Mouse (Mus musculus): ENCODE measurements around the gene Gm49394.
A peak's percentile ranks its signal among the peaks of the same experiment; 100 is the strongest.

Gm49394 gene

DNA sequence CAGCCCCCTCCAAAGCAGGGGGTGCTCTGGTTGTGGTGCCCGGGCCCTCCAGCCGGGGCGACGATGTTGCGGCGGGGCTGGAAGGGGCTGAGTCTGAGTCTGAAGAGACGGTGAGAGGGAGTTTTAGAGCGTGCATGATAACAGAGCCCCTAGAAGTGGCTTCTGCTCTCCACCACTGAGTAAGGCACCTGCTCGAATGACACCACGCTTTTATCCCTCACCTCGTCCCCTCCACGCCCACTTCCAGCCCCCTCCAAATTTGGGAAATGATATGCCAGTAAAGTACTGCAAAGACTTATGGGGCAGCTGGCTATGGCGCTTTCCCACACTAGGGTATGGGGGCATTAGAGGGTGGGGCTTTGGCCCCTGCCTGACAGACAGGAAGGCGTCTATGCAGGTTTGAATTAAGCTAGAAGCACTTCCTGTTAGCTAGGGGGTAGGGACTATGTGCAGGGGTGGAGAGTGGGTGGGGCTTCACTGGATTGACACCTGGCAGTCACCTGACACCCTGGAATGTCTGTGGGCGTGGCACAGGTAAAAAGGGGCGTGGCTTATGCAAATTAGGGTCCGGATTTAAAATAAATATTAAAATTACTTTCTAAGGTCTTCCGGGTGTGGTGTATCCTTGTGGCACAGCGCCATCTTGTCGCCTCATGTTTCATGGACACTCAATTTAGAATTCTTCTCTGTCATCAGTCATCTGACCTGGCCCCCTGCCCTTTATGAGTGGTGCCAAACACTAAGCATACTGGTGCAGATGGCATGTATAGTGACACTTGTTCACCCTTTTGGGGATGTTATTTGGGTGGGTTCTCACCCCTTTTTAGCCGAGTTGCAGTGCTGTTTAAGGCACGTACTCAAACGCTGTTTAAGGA, at the start of gene Gm49394:
TSS of gene Gm49394 (minus strand) at position 192 of the 875 bp plus-strand sequence.
- DNase-seq = no peak

DNA sequence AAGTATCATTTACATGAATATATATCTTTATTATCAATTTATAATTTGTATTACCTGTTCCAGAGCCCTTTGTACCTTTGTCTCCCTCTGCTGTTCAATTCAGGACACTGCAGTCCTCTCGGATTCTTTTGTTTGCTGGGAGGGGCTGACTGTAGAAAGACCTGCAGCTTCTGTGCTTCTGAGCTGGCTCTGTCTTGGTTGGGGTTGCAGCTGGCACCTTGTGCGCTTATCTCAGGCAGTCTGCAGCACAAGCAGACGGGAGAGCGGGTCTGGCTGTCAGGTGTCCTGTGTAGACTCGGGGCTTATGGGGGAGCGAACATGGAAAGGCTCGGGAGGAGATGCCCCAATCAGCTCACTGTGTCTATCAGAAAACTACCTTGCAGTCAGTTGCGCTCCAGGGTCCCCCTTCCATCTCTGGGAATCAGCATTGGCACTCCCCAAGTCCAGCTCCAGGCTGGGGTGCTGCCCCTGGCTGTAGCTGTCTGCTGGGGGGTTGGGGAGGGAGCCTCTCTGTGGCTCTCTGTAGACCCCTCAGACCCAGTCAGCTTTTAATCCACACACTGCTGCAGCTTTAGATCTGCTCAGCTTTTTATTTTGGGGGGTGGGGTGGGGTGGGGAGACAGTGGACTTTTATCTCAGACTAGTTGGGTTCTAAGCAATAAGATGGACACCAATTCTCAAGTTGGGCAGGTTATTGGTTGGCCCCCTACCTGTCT, 45.2 kb upstream of the Gm49394 start:
- DNase-seq = peak; percentile 13 to 42

GRCm38 (mm10) chr7:142706873-142707272, 37.1 kb upstream of the Gm49394 start:
- DNase-seq = peak in 1 of 2 experiments; percentile 7

DNA sequence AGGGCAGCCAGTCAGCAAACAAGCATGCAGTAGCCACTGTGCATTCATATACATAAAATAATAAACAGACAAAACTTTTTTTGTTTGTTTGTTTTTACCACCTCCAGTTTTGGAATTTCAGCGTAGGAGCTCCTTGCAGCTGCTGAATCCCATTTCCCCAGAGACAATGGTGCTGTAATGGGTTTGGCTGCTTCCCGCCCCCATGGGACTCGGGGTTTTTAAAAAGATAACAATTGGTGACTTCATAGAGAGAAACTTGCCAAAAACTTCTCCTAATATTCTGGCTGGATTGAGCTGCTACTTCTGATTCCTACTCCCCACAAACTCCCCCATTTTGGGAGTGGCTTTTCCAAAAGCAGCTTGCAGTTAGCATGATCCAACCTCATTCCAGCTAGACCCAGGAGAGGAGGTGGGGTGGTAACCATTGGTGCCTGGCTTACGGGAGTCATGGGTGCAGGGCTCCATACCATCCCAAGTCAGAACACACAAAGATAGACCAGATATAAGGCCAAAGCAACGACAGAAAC, 29.7 kb upstream of the Gm49394 start:
- no peak for DNase-seq

DNA sequence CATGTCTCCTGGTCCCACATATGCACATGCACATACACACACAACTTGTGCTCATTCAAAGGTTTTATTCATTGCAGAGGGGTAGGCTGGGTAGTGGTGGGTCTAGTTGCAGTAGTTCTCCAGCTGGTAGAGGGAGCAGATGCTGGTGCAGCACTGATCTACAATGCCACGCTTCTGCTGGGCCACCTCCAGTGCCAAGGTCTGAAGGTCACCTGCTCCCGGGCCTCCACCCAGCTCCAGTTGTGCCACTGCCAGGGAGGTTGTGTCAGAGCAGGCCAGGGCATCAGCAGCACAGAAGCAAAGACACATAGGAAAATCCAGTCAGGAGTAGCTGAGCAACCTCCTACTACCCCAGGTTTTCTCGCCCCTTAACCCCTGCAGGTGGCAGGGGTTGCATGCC, 8.9 kb upstream of the Gm49394 start:
- no peak for DNase-seq

- DNase-seq = peak in 1 of 2 experiments; percentile 26
Observed at GRCm38 (mm10) chr7:142675644-142676043, 5.9 kb upstream of the Gm49394 start.

- DNase-seq = no peak
Observed at GRCm38 (mm10) chr7:142675141-142675540, 5.4 kb upstream of the Gm49394 start.

- peak in 1 of 2 experiments; percentile 17 for DNase-seq
Observed at GRCm38 (mm10) chr7:142672120-142672519, 2.4 kb upstream of the Gm49394 start.

- no peak for DNase-seq
Observed at GRCm38 (mm10) chr7:142671067-142671466, 1.3 kb upstream of the Gm49394 start.

DNA sequence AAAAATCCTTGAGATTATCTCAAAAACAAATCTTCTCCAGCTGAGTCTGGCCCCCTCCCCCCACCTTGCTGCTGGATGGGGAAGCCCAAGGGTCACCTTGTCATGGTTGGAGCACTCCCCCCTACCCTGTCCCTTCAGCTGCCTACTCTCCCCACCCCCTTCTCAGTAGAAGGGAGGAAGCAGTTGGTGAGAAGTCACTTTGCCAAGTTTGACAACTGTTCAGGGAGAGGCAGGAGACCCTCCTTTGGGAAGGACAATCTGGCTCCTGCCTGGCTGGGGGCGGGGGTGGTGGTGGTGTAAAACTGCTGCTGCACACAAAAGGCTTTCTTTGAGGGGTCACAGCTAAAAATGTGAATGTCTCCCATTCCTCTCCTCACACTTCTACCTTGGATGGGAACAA, 1.4 kb downstream of the Gm49394 start:
- DNase-seq = no peak

DNA sequence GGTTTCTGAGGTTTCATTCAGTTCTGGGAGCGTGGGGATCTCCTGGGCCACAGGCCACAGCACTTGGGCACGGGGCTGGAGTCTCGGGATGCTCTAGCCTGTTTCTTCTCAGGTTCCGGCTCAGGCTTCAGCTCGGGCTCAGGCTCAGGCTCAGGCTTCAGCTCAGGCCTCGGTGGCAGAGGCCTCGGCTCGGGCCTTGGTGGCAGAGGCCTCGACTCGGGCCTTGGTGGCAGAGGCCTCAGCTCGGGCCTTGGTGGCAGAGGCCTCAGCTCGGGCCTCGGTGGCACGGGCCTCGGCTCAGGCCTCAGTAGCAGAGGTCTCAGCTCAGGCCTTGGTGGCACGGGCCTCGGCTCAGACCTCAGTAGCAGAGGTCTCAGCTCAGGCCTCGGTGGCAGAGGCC, 2.2 kb downstream of the Gm49394 start:
- no peak for DNase-seq

GRCm38 (mm10) chr7:142666659-142667058, 3.1 kb downstream of the Gm49394 start, which contains the start of gene Igf2:
TSS of gene Igf2 (minus strand) at chr7:142666816.
- no peak for DNase-seq

DNA sequence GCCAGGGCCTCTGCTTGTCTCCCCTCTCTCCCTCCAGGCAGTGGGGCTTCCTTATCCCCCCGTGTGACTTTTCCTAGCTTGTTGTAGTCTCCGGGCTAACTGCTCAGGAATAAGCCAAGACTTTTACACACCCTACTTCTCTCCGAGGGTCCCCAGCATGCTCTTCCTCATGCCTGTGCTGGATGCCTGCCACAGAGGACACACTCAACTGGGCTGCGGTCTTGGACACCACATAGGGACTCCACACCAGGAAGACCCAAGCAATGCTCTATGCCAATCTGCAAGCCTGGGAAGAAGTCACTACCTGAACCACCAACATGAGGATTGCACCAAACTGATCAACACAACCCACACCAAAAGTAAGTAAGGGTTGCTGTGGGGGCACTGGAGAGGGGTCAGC, 3.6 kb downstream of the Gm49394 start:
- DNase-seq = no peak

- no peak for DNase-seq
Observed at GRCm38 (mm10) chr7:142665364-142665763, 4.4 kb downstream of the Gm49394 start.

DNA sequence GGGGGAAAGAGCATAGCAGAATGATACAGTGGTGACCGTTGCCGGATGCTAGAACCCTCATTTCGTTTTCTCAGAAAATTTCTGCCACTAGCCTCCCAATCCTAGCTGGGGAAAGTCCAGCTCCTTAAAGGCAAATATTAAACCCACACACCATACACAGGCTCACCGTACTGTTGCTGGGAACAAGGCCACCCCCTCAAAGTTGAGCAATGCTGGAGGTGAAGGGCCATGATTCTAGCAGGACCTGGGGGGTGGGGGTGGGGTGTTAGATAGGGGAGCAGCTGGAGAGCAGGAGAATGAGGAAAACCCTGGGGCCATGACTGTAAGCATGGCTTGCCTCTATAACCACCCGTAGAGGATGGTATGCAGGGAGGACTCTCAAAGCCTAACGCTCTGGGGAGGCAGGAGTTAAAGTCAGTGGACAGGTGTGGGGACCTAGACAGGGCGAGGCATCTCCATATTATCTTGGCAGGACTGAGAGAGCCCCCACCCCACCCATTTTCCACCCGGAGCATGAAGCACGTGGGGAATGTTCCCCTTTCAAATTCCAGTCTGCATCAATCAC, 5.2 kb downstream of the Gm49394 start:
- DNase-seq = no peak

GRCm38 (mm10) chr7:142663931-142664421, 5.8 kb downstream of the Gm49394 start:
- DNase-seq = no peak

- no peak for DNase-seq
Observed at GRCm38 (mm10) chr7:142663151-142663550, 6.6 kb downstream of the Gm49394 start.

- no peak for DNase-seq
Observed at GRCm38 (mm10) chr7:142661811-142662210, 7.9 kb downstream of the Gm49394 start.

DNA sequence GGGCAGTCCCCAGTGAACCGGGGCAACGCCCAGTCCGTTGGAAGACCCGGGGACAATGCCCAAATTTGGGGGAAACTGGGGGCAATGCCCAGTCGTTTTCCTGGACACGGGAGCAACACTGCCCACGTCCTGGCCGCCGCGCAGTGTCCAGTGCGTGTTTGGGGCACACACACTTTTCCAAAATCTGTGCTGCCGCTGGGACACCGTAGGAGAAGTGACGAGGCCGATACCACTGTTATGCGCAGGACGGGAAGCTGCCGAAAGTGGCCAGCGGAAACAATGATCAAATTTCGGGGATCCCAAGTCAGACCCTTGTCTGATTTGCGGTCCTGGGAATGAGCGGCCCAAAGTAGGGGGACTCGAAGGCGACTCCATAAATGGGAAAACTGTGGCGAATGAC, 8.7 kb downstream of the Gm49394 start:
- no peak for DNase-seq

- no peak for DNase-seq
Observed at GRCm38 (mm10) chr7:142660651-142660945, 9.1 kb downstream of the Gm49394 start.

DNA sequence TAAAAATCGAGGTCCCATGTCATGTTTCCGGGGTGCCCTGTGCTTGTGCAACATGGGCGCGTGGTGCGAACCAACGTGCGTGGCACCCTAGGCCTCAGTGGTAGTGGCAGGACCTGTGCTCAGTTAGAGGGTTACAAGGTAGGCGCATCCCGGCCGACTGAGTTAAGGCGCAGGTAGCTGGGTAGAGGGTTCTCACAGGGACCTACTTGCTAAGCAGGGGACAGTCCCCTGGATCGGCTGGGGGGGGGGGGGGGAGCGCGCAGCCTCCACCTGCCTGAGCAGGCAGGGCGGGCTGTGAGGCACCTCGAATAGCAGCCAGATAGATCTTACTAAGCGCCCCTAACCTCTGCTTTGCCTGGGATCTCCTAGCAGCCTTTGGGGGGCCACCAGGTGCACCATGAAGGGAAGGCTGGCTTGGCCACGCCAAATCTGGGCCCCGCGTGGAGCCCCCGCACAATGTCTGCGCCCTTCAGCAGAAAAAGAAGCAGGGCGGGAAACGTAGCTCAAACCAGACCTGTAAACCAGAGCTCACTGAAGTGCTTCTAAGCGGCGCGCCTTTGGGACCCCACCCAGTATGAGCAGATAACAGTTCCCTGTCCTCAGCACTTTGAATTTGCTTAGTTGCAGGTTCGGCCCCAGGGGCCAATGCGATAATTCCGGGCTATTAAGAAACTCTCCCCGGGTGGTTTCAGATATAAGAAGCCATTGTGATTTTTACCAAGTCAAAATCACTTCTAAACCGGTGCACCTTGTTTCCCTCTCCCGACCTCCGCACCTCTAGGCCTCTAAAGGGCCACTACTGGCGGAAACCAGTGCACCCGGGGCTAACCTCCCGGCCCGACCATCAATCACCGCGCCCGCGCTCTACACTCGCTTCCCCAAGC, 9.7 kb downstream of the Gm49394 start:
- DNase-seq = no peak

DNA sequence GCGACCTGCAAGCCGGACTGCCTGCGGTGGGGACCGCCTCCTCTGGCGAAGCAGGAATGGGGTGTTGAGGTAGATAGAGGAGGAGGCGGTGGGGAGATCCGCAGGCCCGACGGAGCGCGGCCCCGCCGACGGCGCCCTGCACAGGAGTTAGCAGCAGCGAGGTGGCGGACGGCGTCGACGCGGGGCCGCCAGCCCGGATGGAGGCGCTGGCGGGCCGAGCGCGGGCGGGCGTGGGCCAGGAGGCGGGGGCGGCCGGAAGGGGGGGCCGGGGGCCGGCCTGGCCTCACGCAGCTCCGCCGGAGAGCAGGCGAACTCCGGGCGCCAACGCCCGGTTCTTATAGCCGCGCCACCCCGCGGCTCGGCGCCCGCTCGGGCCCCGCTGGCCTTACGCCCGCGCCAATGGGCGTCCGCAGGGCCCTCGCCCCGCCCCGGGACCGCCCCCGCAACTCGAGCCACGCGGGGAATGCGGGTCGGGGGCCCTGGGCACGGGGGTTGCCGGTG, 10.5 kb downstream of the Gm49394 start:
- peak in 1 of 2 experiments; percentile 12 for DNase-seq
